Mouse (Mus musculus) heart, postnatal 4 days (tissue): ENCODE measurements around the gene Pacsin2. TPM values are rescaled to one million over a fixed set of nuclear protein-coding genes. Genes with fewer than 3 reads are reported as not detected.
"Not testable (repeated sequence)": the region's sequence is repeated elsewhere in the genome, so short reads cannot be mapped to it uniquely, and the experiment has no call there.

Experiments
- DNase-seq: peaks from one replicate; pipeline ENCODE4 v3.0.0; 2021
- total RNA-seq, 2 experiments: library from RNA; stranded (reverse); gene quantifications; 2 replicates each; pipeline ENCODE4 v1.2.3; 2021

Pacsin2 gene
- 100 to 1,000 TPM; 136 to 147 TPM for total RNA-seq

- DNase-seq: peak; percentile 99
Measured at GRCm38 (mm10) chr15:83464083-83464904, at the start of gene Pacsin2. Gene Pacsin2 (minus strand): TSS chr15:83464606.

- DNase-seq: no peak
Measured at GRCm38 (mm10) chr15:83512489-83513281, 48.3 kb upstream of the Pacsin2 start.

- peak; percentile 97 for DNase-seq
Measured at GRCm38 (mm10) chr15:83510805-83511405, 46.5 kb upstream of the Pacsin2 start, which contains the start of gene Ttll1. Gene Ttll1 (minus strand): TSS chr15:83510893.

- DNase-seq: no peak
Measured at GRCm38 (mm10) chr15:83509950-83510804, 45.8 kb upstream of the Pacsin2 start.

- not testable (repeated sequence) for DNase-seq
Measured at GRCm38 (mm10) chr15:83501483-83501882, 37.1 kb upstream of the Pacsin2 start.

GRCm38 (mm10) chr15:83500352-83500751, 35.9 kb upstream of the Pacsin2 start:
- peak; percentile 55 for DNase-seq

GRCm38 (mm10) chr15:83499211-83499755, 34.9 kb upstream of the Pacsin2 start:
- DNase-seq: no peak

- no peak for DNase-seq
Measured at GRCm38 (mm10) chr15:83497299-83497698, 32.9 kb upstream of the Pacsin2 start.

GRCm38 (mm10) chr15:83495787-83496367, 31.5 kb upstream of the Pacsin2 start:
- DNase-seq: no peak

- no peak for DNase-seq
Measured at GRCm38 (mm10) chr15:83495195-83495594, 30.8 kb upstream of the Pacsin2 start.

- DNase-seq: no peak
Measured at GRCm38 (mm10) chr15:83494572-83494920, 30.1 kb upstream of the Pacsin2 start.

GRCm38 (mm10) chr15:83493856-83494571, 29.6 kb upstream of the Pacsin2 start:
- DNase-seq: no peak

- peak; percentile 43 for DNase-seq
Measured at GRCm38 (mm10) chr15:83491891-83492290, 27.5 kb upstream of the Pacsin2 start.

- peak; percentile 52 for DNase-seq
Measured at GRCm38 (mm10) chr15:83489471-83489870, 25.1 kb upstream of the Pacsin2 start.

- DNase-seq: peak; percentile 65
Measured at GRCm38 (mm10) chr15:83487477-83488115, 23.2 kb upstream of the Pacsin2 start.

GRCm38 (mm10) chr15:83484311-83484710, 19.9 kb upstream of the Pacsin2 start:
- no peak for DNase-seq

- peak; percentile 51 for DNase-seq
Measured at GRCm38 (mm10) chr15:83483482-83483881, 19.1 kb upstream of the Pacsin2 start.

- DNase-seq: no peak
Measured at GRCm38 (mm10) chr15:83482645-83483224, 18.3 kb upstream of the Pacsin2 start.

- DNase-seq: no peak
Measured at GRCm38 (mm10) chr15:83481236-83481780, 16.9 kb upstream of the Pacsin2 start.
